Mouse (Mus musculus): ENCODE results near the gene Parva. TPM values are rescaled to one million over a fixed set of nuclear protein-coding genes. Genes with fewer than 3 reads are reported as not detected.

The Parva gene
- total RNA-seq, 2 experiments from 2014 or later = 47.0 to 49.7 TPM

- no peak for DNase-seq (ENCODE audit: low spot score in 2 of 2)
Measured at GRCm38 (mm10) chr7:112595226-112595850, 168.0 kb downstream of the Parva start.

- DNase-seq (ENCODE audit: low spot score in 2 of 2) = no peak
Measured at GRCm38 (mm10) chr7:112599650-112600049, 172.3 kb downstream of the Parva start.

- DNase-seq (ENCODE audit: low spot score in 2 of 2) = no peak
Measured at GRCm38 (mm10) chr7:112600163-112600562, 172.9 kb downstream of the Parva start.

GRCm38 (mm10) chr7:112602966-112603365, 175.7 kb downstream of the Parva start:
- no peak for DNase-seq (ENCODE audit: low spot score in 2 of 2)

GRCm38 (mm10) chr7:112603496-112604170, 176.3 kb downstream of the Parva start:
- no peak for DNase-seq (ENCODE audit: low spot score in 2 of 2)

GRCm38 (mm10) chr7:112604209-112604608, 176.9 kb downstream of the Parva start:
- DNase-seq (ENCODE audit: low spot score in 2 of 2) = no peak

GRCm38 (mm10) chr7:112614046-112614790, 186.9 kb downstream of the Parva start:
- DNase-seq (ENCODE audit: low spot score in 2 of 2) = no peak

- DNase-seq (ENCODE audit: low spot score in 2 of 2) = no peak
Measured at GRCm38 (mm10) chr7:112614791-112615668, 187.7 kb downstream of the Parva start.

GRCm38 (mm10) chr7:112620322-112621179, 193.2 kb downstream of the Parva start:
- peak; percentile 68 to 80 for DNase-seq (ENCODE audit: low spot score in 2 of 2)

GRCm38 (mm10) chr7:112627481-112627880, 200.2 kb downstream of the Parva start:
- no peak for DNase-seq (ENCODE audit: low spot score in 2 of 2)

- DNase-seq (ENCODE audit: low spot score in 2 of 2) = no peak
Measured at GRCm38 (mm10) chr7:112634505-112635213, 207.4 kb downstream of the Parva start.

- DNase-seq (ENCODE audit: low spot score in 2 of 2) = no peak
Measured at GRCm38 (mm10) chr7:112635936-112636335, 208.6 kb downstream of the Parva start.

Other genes starting within 250 kb of the Parva start
- gene Mical2, start 201.6 kb upstream of the Parva start, total RNA-seq (2021) = 100 to 1,000 TPM; 611 to 639 TPM

Measured in layer of hippocampus, adult 18-20 months (tissue).